Mouse (Mus musculus) right cerebral cortex, adult 2 months (tissue): ENCODE measurements around the gene Arl15.

Source experiments
- DNase-seq, 2 experiments: peaks; one replicate each; pipeline ENCODE4 v3.0.0; 2021 to 2022; ENCODE audit warnings: low spot score in 2 of 2

The Arl15 gene

GRCm38 (mm10) chr13:113800246-113800645, 5.9 kb downstream of the Arl15 start:
- DNase-seq: no peak

GRCm38 (mm10) chr13:113802571-113802970, 8.3 kb downstream of the Arl15 start:
- DNase-seq: no peak

- no peak for DNase-seq
Measured at GRCm38 (mm10) chr13:113811141-113811540, 16.8 kb downstream of the Arl15 start.

- DNase-seq: no peak
Measured at GRCm38 (mm10) chr13:113811910-113812592, 17.7 kb downstream of the Arl15 start.

DNA sequence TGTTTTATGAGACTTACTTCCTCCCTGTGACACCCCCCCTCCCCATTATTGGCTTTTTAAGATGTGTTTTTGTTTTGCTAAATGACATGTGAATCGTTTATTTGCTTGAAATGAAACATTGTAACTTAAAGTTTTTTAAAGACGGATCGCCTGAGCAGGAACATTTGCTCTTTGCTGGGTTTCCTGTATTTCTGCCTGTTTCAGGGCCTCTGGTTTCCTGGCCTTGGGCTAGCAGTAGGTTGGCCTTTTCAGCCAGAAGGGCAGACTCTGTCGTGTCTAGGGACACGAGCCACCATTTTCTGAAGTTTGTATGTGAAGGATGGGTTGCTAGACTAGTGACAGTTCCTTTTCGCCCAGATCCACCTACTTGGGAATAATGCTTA, 18.3 kb downstream of the Arl15 start:
- no peak for DNase-seq

DNA sequence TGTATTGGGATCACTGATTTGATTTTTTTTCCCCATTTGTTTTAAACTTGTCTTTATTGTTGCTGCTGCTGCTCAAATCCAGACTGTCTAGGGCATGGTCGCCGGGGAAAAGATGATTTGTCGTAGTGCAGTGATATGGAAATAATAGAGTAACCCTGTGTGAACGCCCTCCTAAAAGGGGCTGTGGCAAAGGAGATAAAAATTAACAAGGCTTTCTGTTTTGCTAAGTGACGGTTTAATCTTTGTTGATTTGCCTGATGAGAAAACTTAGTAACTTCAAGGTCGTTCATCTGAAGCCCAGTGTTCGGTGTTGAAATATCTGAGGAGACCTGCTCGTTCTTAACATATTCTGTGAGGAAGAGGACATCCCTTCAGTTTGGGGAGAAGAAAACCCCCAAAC, 19.8 kb downstream of the Arl15 start:
- no peak for DNase-seq

DNA sequence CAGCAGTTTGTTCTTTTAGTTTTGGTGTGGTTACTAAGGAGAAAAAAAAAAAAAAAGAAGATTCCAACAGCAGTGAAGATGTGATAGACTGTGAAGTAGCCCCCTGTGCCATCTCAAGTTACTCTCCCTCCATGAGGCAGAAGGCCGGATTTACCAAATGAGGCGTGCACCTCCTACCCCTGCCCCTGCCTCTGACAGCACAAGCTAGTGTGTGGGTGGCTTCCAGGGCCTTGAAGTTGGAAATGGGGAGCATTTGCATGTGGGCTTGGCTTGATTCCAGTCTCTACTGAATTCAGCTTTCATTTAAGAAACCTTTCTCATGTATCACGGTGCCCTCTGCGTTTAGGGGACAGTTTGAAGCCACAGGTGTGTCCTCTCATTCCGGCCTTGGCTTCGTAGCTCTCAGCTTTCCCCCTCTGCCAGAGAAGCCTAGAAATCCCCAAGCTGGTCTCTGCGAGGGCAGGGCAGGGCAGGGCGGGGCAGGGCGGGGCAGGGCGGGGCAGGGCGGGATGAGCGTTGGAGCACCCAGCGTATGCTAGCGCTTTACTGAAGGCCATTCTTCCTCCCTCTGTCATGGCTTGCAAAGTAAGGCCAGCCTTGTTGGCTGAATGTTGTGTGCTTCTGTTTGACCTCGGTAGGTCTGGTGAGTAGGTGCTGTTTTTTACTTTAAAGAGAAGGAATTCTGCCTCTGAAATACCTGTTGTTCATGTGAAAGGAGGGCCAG, 21.6 kb downstream of the Arl15 start:
- DNase-seq: peak in 1 of 2 experiments; percentile 54

- no peak for DNase-seq
Measured at GRCm38 (mm10) chr13:113816421-113816810, 22.1 kb downstream of the Arl15 start.

GRCm38 (mm10) chr13:113819006-113819405, 24.7 kb downstream of the Arl15 start:
- DNase-seq: no peak

DNA sequence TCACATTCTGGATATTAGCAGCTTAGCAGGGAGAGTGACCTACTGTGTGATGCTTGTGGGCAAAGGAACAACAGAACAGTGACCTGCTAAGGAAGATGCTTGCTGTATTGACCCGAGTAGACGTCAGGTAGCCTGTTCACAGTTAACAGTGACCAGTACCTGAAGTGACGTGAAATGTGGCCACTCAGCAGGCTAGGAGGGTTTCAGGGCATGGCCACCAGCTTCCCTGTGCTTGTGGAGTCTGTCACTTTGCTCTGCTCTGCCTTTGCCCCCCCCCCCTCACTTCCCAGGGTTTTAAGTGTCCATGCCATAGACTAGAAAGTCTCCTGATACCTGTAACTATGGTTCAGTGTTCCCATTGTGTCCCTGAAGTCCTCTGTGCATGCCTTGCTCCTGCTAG, 25.9 kb downstream of the Arl15 start:
- no peak for DNase-seq

- DNase-seq: peak; percentile 67 to 80
Measured at GRCm38 (mm10) chr13:113821891-113822290, 27.6 kb downstream of the Arl15 start.

- DNase-seq: no peak
Measured at GRCm38 (mm10) chr13:113824027-113824426, 29.7 kb downstream of the Arl15 start.

DNA sequence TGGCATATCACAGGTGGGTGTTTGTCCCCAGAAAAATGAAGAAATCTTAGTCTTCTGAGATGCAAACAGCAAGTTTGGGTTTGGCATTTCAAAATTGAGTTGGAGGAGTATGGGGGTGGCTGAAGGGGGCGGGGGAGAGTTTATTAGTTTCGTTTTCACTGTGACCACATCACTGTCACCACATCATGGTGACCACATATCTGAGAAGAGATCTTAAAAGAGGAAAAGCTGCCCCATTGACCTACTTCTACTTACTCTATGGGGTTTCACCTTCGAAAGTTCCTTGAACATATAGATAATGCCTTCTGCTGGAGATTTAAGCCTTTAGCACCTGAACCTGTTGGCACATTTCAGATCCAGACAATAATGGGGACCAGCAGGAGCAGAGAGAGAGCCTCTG, 34.3 kb downstream of the Arl15 start:
- DNase-seq: no peak

- DNase-seq: peak in 1 of 2 experiments; percentile 29
Measured at GRCm38 (mm10) chr13:113829079-113829478, 34.8 kb downstream of the Arl15 start.

DNA sequence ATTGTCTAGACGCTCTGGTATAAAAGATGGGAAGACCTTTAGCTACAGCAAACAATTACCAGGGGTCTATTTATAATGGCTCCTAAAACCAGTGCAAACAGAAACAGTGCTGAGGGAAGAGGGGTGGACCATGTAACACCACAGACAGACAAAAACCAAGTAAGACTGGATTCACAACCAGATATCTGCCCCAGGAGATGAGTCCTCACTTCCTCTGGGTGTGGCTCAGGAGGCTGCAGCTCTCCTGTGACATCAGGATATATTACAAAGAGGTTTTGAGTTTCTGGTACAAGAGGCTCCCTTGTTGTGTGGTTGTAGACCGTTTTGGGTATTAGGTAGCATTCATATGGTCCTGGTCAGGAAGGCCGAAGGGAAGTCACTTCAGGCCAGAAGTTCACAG, 36.5 kb downstream of the Arl15 start:
- no peak for DNase-seq

- no peak for DNase-seq
Measured at GRCm38 (mm10) chr13:113832947-113833346, 38.6 kb downstream of the Arl15 start.

DNA sequence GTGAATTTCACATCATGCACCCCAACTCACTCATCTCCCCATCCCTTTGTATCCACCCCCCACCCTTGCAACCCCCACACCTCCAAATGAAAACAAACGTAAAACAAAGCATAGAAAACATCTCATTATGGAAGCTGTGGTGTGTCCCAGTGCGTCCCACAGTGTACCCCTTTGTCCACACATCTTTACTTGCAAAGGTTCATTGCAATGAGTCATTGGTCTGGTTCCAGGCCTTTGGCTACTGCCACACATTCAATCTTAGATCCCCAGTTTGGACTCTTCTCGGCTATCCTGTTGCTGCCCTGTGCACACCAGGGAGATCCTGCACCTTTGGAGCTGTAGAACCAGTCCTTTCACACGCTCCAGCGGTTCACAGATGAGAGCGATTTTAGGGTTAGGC, 41.6 kb downstream of the Arl15 start:
- no peak for DNase-seq

- DNase-seq: no peak
Measured at GRCm38 (mm10) chr13:113838601-113839576, 44.6 kb downstream of the Arl15 start.

DNA sequence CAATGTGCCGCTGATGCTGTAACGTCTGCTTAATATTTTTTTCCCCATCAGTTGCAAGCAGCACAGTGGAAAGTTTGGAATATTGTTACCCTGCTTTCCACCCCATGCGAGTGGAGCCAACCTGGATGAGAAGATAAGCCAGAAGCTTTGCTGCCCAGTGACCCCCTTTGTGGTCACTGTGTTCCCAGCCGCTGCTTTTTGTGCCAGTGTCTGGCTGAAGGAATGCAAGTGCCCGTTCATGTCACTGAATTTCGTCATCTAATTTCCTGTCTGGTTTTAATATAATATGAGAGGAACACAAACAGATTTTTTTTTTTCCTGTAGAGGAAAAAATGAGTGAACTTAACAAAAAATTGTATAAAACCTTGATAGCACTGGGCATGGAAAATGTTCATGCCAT, 46.1 kb downstream of the Arl15 start:
- no peak for DNase-seq

DNA sequence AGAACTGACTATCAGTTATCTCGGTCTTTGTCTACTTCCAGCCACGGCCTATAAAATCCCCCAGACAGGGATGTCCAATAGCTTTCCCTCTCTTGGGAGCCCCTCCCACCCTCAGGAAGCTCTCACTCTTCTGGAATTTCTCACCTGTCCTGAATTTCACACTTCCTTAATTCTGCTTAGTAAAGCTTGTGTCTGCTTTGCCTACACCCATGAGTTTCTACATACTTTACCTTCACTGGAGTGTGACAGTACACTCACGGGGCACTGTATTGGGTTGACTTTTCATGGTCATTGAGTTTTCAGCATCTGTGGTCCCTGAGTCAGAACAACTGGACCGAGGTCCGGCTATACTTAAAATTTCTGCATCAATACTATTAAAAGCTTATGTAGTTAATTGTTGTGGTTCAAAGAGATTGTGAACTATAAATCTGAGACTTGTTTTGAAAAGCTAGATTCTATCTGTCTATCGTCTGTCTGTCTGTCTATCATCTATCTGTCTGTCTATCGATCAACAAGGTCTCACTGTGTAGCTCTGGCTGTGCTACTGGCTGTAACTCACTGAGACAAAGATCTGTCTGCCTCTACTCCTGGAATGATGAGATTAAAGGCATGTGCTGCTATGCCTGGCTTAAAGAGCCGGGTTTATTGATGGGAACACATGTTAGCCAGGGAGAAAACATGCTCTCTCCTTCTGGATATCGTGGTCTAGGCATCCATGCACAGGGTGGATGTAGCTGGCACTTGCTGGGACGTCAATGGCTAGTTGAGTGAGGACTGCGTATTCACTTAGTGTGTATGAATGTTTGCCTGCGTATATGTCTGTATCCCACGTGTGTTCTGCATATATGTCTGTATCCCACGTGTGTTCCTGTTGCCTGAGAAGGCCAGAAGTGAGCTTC, 48.4 kb downstream of the Arl15 start:
- no peak for DNase-seq

- no peak for DNase-seq
Measured at GRCm38 (mm10) chr13:113843310-113843649, 49.0 kb downstream of the Arl15 start.
